Mouse (Mus musculus): ENCODE data around the gene Rpl27. TPM values are rescaled to one million over a fixed set of nuclear protein-coding genes. Genes with fewer than 3 reads are reported as not detected.
"Not testable (repeated sequence)": the region's sequence is repeated elsewhere in the genome, so short reads cannot be mapped to it uniquely, and the experiment has no call there.

Gene Rpl27
- total and polyA plus RNA-seq, 3 experiments, result 909 to 5,728 (median 3,039) TPM

GRCm38 (mm10) chr11:101466552-101466950, 24.5 kb downstream of the Rpl27 start:
- H3K9me3 ChIP-seq (replicated peaks; ENCODE audit: low read length); H3K27ac ChIP-seq (ENCODE audit: insufficient read depth, low read depth); DNase-seq (ENCODE audit: extremely low read depth); in situ Hi-C loops (cut with MboI; ENCODE audit: low pct_ligation_motif_present, low pct_unique_long_range_greater_than_20kb, low sequenced_read_pairs); dilution Hi-C loops (cut with MboI; ENCODE audit: extremely low pct_ligation_motif_present, extremely low pct_unique_long_range_greater_than_20kb, low sequenced_read_pairs); H3K79me2 ChIP-seq (replicated peaks; ENCODE audit: control insufficient read depth, extremely low read depth, insufficient read depth, poor library complexity, severe bottlenecking): not testable (repeated sequence)
- Histone ChIP-seq H3K4me3 (replicated peaks in 1 of 3; ENCODE audit: low read depth in 2 of 3, low read length in 2 of 3, poor library complexity in 1 of 3) (peak overlapping the region; percentile 30 to 96 (median 63)), H3K4me2 (ENCODE audit: insufficient read depth, low read depth, poor library complexity, severe bottlenecking) (peak overlapping the region; percentile 89), H3K27me3 (replicated peaks) (peaks cover 28% of the 10 kb centered on the region), H3K36me3 (replicated peaks in 1 of 2; ENCODE audit: control insufficient read depth in 1 of 2, insufficient read depth in 1 of 2, low read length in 1 of 2) (peaks cover 6 to 11% of the 10 kb centered on the region in 2 experiments), H3K9ac (ENCODE audit: insufficient read depth, low read depth) (peak overlapping the region; percentile 24; the same call in 1 of the 2 replicates), H3K4me1 (ENCODE audit: control insufficient read depth in 1 of 2, insufficient read depth in 2 of 2) (peaks cover 21 to 58% of the 10 kb centered on the region in 2 experiments)

- H3K4me3 ChIP-seq (replicated peaks in 1 of 3; ENCODE audit: low read depth in 2 of 3, low read length in 2 of 3, poor library complexity in 1 of 3), result peak overlapping the region; percentile 59 to 78 (median 70)
- peak overlapping the region; percentile 77 for H3K4me2 ChIP-seq (ENCODE audit: insufficient read depth, low read depth, poor library complexity, severe bottlenecking)
- DNase-seq (ENCODE audit: extremely low read depth), result peak; percentile 91
- no peak overlapping the region for H3K27ac ChIP-seq (ENCODE audit: insufficient read depth, low read depth)
- H3K4me1 ChIP-seq (ENCODE audit: control insufficient read depth in 1 of 2, insufficient read depth in 2 of 2), result peaks cover 18 to 52% of the 10 kb centered on the region in 2 experiments
- H3K9ac ChIP-seq (ENCODE audit: insufficient read depth, low read depth), result peak overlapping the region; percentile 39
- TF ChIP-seq NELFE (IDR thresholded peaks at IDR 0.05; ENCODE audit: low read depth, low read length), result peak; percentile 46; the same call in 1 of the 2 replicates
- TF ChIP-seq CHD2 (IDR thresholded peaks at IDR 0.05; ENCODE audit: low read length), result no peak
- peak; percentile 67 for TF ChIP-seq MAX (IDR thresholded peaks at IDR 0.05; ENCODE audit: low read length)
- TF ChIP-seq CHD1 (IDR thresholded peaks at IDR 0.05; ENCODE audit: low read depth, low read length), result no peak
- TF ChIP-seq NRF1 (IDR thresholded peaks at IDR 0.05; ENCODE audit: low read depth, low read length), result no peak
- TF ChIP-seq POLR2A (IDR thresholded peaks at IDR 0.05; ENCODE audit: low read depth, low read length), result peak; percentile 58
- TF ChIP-seq SMC3 (IDR thresholded peaks at IDR 0.05; ENCODE audit: low read depth, low read length), result peak; percentile 82
- peak; percentile 71; the same call in 1 of the 2 replicates for TF ChIP-seq MYC (IDR thresholded peaks at IDR 0.05; ENCODE audit: low read depth, low read length)
- TF ChIP-seq RAD21 (IDR thresholded peaks at IDR 0.05; ENCODE audit: low read depth, low read length), result peak; percentile 73
- TF ChIP-seq MEF2A (IDR thresholded peaks at IDR 0.05; ENCODE audit: borderline replicate concordance, low read depth, low read length), result peak; percentile 47; the same call in 1 of the 2 replicates
- TF ChIP-seq JUND (conservative IDR thresholded peaks at IDR 0.05; ENCODE audit: low read depth, low read length), result 0 out of 2 replicates have a peak, but pooled peaks have one; percentile 27
- peak; percentile 49; the same call in 1 of the 2 replicates for TF ChIP-seq ELF1 (IDR thresholded peaks at IDR 0.05; ENCODE audit: low read depth, low read length)
- peak; percentile 92 for TF ChIP-seq MXI1 (IDR thresholded peaks at IDR 0.05; ENCODE audit: low read depth, low read length)
- TF ChIP-seq ZNF384 (IDR thresholded peaks at IDR 0.05; ENCODE audit: low read depth, low read length), result 0 out of 2 replicates have a peak, but pooled peaks have one; percentile 48
- peak; percentile 78 for TF ChIP-seq BHLHE40 (IDR thresholded peaks at IDR 0.05; ENCODE audit: low read depth, low read length)
- TF ChIP-seq CTCF (conservative IDR thresholded peaks at IDR 0.05 in 1 of 2, IDR thresholded peaks at IDR 0.05 in 1 of 2; ENCODE audit: low read depth in 2 of 2, low read length in 2 of 2), result peak; percentile 71 to 89
- peak; percentile 31; the same call in 1 of the 2 replicates for TF ChIP-seq ETS1 (conservative IDR thresholded peaks at IDR 0.05; ENCODE audit: low read depth, low read length)
- TF ChIP-seq TCF12 (IDR thresholded peaks at IDR 0.05; ENCODE audit: low read depth, low read length), result peak; percentile 39; the same call in 1 of the 2 replicates
- TF ChIP-seq MAZ (IDR thresholded peaks at IDR 0.05; ENCODE audit: low read depth, low read length), result peak; percentile 51
- TF ChIP-seq SIN3A (IDR thresholded peaks at IDR 0.05; ENCODE audit: low read length), result peak; percentile 96
- TF ChIP-seq ZKSCAN1 (IDR thresholded peaks at IDR 0.05; ENCODE audit: borderline replicate concordance, low read depth, low read length), result no peak
- peak; percentile 87; the same call in 1 of the 2 replicates for TF ChIP-seq E2F4 (IDR thresholded peaks at IDR 0.05; ENCODE audit: insufficient replicate concordance, low read depth, low read length)
- 0 out of 2 replicates have a peak, but pooled peaks have one; percentile 19 for TF ChIP-seq RCOR1 (conservative IDR thresholded peaks at IDR 0.05; ENCODE audit: low read depth, low read length)
- 0 out of 2 replicates have a peak, but pooled peaks have one; percentile 24 for TF ChIP-seq TBP (conservative IDR thresholded peaks at IDR 0.05; ENCODE audit: low read depth, low read length)
- TF ChIP-seq IRF4 (IDR thresholded peaks at IDR 0.05; ENCODE audit: low read depth, low read length), result peak; percentile 54; the same call in 1 of the 2 replicates
- no peak for TF ChIP-seq UBTF (IDR thresholded peaks at IDR 0.05; ENCODE audit: low read depth, low read length)
- peaks cover 31% of the 10 kb centered on the region for H3K27me3 ChIP-seq (replicated peaks)
- in situ Hi-C loops (cut with MboI; ENCODE audit: low pct_ligation_motif_present, low pct_unique_long_range_greater_than_20kb, low sequenced_read_pairs), result no loop called here
- H3K9me3 ChIP-seq (replicated peaks; ENCODE audit: low read length), result no peaks in the 10 kb centered on the region
- dilution Hi-C loops (cut with MboI; ENCODE audit: extremely low pct_ligation_motif_present, extremely low pct_unique_long_range_greater_than_20kb, low sequenced_read_pairs), result no loop called here
- no peaks in the 10 kb centered on the region for H3K36me3 ChIP-seq (replicated peaks in 1 of 2; ENCODE audit: control insufficient read depth in 1 of 2, insufficient read depth in 1 of 2, low read length in 1 of 2)
- H3K79me2 ChIP-seq (replicated peaks; ENCODE audit: control insufficient read depth, extremely low read depth, insufficient read depth, poor library complexity, severe bottlenecking), result no peaks in the 10 kb centered on the region
Observed at GRCm38 (mm10) chr11:101467477-101468262, 25.6 kb downstream of the Rpl27 start.
